Mouse (Mus musculus) adrenal gland, adult 8-10 months (tissue): ENCODE measurements at regions not wholly inside any gene's neighbourhood (a gene's known extent, or its start where the extent isn't known, plus 50 kb on each side); places are given as distances from the start of the nearest gene placed in this dataset.
"Not testable (repeated sequence)": the region's sequence is repeated elsewhere in the genome, so short reads cannot be mapped to it uniquely, and the experiment has no call there.

Source experiments
- DNase-seq: peaks from one replicate; pipeline ENCODE4 v3.0.0; 2022

DNA sequence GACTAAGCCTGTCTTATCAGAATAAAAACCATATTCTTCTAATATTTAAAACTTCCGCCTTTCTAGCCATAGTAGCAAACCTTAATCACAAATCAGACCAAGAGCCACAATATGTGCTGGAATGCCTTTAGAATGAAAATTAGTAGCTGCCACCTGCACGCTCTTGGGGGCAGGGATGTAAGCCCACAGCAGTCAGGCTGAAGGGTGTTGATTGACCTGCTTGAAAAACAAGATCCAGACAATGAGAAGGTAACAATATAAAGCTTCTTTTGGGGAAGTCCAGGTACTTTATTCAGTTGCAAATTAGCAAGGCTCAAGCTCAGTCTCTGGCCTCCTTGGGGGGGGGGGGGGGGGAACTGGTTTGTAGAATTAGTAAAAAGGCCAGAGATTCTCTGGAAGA lies 222.3 kb upstream of the Ell2 start:
- DNase-seq, result not testable (repeated sequence)

DNA sequence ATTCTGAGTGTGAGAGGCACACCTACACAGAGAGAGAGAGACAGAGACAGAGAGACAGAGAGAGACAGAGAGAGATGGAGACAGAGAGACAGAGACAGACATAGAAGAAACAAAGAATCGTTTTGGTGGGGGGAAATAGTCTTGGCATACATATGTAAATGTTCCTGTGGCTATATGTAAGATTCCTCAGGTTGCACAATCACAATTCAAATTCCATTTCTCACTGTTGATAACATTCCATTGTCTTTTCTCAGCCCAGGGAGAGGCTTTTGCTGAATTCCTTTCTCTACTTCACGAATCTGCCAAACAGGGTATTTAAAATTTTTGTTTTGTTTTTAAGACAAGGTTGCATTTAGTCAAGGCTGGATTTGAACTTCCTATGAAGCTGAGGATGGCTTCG lies 205.0 kb upstream of the Ell2 start:
- no peak for DNase-seq

GRCm38 (mm10) chr13:75503394-75503793 lies 203.2 kb upstream of the Ell2 start:
- no peak for DNase-seq

GRCm38 (mm10) chr13:75514315-75515020 lies 192.1 kb upstream of the Ell2 start:
- DNase-seq, result no peak

DNA sequence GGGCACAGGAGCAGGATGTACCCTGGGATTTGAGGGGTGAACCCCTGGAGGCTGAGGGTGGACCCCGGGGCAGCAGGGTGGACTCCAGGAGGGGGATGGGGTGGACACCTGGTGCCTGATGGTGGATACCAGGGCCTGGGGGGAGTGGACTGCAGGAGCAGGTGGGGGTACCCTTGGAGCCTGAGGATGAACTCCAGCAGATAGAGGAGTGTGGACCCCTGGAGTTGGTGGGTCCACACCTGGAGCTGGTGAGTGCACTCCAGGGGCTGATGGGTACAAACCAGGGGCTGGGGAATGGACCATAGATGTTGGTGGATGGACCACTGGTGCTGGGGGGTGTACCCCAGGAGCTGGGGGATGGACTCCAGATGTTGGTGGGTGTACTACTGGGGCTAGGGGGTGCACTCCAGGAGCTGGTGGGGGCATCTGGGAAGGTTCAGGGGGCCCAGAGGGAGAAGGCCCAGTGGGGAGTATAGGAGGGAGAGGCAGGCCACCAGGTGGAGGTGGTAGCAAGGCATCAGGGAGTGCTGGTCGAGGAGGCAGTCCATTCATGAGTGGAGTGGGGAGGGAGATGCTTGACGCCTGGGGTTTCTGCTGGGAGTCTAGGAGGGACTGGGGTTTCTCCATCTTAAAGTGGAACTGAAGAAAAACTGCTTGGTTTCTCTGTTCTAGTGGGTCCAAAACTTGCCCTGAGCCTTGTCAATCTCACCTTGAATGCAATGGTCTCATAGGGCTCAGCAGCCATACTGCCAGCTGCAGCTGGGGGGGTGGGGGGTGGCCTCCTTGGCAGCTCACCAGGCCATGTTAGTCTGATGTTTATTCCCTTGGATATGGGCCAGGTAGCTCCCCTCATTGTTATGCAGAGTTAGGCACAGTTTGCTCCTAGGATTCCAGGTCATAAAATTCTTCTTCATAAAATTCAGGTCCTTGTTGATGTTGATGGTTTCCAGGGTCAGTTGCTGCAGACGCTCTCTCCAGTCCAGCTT lies 183.0 kb upstream of the Ell2 start:
- DNase-seq, result no peak

DNA sequence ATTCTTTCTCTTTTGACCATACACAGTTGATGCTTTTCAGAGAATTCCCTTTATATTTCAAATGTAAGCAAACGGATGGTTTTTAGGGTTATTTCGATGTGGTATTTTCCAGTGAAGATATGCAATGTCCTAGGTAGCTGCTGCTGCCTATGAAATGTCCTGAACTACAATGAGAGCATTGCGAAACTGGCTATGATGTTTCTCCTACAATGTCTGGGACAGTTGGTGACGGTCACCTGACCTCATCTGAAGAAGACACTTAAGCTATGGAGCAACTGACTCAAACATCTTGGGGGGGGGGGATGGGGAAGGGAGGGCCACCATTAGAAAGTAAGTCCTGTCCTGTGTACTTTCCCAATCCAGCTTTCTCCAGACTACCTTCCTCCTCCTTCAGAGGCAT lies 182.1 kb upstream of the Ell2 start:
- DNase-seq, result no peak

DNA sequence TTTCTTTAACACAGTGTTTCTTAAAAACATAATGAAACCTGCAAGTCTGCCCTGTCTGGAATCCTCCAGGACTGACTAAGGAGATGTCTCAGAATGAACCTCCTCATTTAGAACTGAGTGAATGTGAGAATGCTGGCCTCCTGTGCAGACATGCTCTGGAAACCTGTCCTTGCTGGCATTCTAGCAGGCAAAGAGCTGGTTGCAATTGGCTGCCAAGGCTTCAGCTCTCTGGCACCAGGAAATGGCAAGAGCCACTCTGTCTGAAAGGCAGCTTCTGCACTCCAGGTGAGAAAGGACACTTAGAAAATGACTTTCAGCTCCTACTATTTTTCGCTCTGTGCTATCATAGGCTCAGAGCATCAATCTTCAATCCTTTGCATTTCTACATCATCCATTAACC lies 175.0 kb upstream of the Ell2 start:
- no peak for DNase-seq

- no peak for DNase-seq
These were observed 165.1 kb upstream of the Ell2 start for GRCm38 (mm10) chr13:75541446-75541845.

DNA sequence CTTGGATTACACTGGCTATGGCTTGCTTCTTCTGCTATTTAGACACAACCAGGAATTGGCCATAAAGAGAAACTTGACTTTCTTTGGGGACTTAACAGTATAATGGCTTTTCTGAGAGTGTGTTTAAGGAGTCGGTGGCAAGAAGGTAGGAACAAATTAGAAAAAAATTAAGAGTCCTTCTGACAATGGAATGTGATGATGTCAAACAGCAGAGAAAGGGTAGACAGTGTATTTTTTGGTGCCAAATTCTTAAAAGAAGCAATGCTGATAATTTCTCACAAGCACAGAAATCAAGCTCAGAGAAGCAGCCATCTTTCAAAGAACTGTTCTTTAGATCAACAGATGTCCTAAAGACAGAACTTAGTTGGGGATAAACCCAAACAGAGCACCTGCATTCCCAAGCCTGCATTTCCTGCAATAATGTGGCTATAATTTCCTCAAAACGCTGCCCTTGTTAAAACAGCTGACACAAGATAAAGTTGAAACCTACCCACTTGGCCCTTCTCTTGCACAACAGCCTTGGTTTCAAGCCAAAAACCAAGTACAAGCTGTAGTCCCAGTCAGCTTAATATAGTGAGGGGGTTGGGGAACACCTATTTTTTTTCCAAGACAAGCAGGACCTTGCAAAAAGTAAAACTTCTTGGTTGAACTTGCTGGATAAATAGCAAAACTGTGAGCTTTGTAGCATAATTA lies 164.2 kb upstream of the Ell2 start:
- peak; percentile 47 for DNase-seq

DNA sequence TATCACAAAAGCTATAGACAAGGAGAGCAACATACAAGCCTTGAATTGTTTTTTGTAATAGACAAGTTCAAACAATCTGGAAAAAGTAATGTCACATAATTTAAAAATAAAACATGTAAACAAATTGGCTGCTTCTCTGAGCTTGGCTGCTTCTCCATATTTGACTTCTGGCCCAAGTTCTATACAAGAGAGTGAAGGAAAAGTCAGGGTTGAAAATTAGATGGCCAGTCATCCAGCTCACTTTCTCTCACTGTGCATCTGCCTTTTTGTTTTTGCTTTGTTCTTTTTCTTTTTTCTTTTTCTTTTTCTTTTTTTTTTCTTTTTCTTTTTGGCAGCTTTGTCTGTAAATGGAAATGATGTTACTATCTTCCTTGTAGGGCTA lies 163.6 kb upstream of the Ell2 start:
- DNase-seq, result no peak

DNA sequence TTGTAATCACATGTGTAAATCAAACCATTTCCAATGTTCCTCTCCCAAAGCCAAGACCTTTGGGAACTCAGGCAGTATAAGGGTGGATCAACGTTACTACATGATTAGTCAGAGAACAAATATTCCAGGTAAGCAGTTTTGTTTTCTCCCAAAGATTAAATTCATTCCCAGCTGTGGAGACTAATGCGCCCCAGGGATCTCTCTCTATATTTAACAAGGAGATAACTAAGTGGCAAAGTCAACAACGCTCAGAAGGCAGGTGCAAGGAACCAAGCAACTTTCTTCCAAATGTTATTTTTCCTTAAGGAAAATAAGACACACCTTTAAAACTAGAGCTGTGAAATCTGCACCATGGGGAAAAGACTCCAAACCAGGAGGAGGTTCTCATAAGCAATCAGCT lies 163.0 kb upstream of the Ell2 start:
- DNase-seq, result no peak

GRCm38 (mm10) chr13:75544728-75545127 lies 161.8 kb upstream of the Ell2 start:
- DNase-seq, result no peak

GRCm38 (mm10) chr13:75547791-75548190 lies 158.8 kb upstream of the Ell2 start:
- no peak for DNase-seq

GRCm38 (mm10) chr13:75578971-75579370 lies 127.6 kb upstream of the Ell2 start:
- DNase-seq, result peak; percentile 8

GRCm38 (mm10) chr13:75590836-75591235 lies 115.7 kb upstream of the Ell2 start:
- no peak for DNase-seq

DNA sequence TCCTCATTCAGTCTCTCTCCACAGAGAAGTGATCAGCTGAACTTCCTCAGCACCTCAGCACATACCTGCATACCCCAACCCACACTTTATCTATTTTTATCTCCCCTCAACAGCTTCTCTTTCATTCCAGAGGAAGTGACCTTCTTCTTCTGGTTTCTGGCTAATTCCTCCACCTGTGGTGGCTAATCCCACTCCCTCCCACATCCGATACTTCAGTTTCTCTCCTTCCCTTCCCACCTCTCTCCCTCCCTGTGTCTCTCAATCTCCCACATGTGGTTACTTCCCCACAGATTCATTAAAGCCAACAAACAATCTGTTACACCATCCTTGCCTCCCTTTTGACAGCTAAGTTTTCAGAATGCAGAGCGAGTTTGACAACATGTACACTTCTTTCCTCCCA lies 109.7 kb upstream of the Ell2 start:
- DNase-seq, result no peak

- peak; percentile 55 for DNase-seq
These were observed 108.4 kb upstream of the Ell2 start for GRCm38 (mm10) chr13:75598186-75598585.

- DNase-seq, result no peak
These were observed 107.9 kb upstream of the Ell2 start for GRCm38 (mm10) chr13:75598675-75599074.

GRCm38 (mm10) chr13:75623229-75623628 lies 83.3 kb upstream of the Ell2 start:
- DNase-seq, result no peak

- no peak for DNase-seq
These were observed 79.2 kb upstream of the Ell2 start for GRCm38 (mm10) chr13:75627405-75627804.

DNA sequence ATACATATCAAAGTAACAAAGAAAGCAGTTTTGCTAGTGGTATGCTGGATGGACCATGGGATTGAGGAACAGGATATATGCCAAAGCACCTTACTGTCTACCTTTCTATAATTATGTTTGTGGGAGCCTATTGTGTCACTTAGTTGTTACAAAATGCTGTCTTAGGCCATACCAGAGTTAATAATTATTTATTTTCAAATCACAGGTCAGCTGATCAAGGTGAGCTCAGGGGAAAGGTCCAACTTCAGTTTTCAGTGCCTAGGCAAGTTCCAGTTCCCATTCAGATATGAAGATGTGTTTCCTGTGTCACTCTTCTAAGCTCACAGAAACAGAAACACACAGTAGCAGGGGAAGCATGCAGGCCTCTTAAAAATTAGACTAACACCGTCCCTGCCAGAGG lies 75.5 kb upstream of the Ell2 start:
- no peak for DNase-seq

DNA sequence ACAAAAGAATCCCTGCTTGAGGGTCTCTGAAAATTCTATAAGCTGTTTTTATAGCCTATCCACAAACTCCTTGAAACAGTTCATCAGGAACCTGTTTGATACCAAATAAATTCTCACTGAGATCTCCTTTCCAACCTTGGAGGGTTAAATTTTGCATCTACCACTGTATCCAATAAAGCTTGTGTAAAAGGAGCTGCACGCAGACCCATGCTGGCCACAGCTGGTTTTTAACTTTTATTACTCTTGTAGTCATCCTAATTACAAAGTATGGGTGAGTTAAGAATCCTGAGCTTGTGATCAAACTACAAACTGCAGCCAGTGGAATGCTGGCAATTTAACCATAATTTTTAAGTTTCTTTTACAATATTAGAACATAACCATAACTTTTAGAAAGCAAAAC lies 59.0 kb upstream of the Ell2 start:
- DNase-seq, result no peak

- DNase-seq, result no peak
These were observed 54.6 kb upstream of the Ell2 start for GRCm38 (mm10) chr13:75651941-75652340.
